Mouse (Mus musculus): ENCODE data around the gene Gm28168. TPM values are rescaled to one million over a fixed set of nuclear protein-coding genes. Genes with fewer than 3 reads are reported as not detected.

Gm28168 gene
- not detected in 2 replicates for polyA plus RNA-seq (2012; rRNA removed; ENCODE audit: low replicate concordance)

DNA sequence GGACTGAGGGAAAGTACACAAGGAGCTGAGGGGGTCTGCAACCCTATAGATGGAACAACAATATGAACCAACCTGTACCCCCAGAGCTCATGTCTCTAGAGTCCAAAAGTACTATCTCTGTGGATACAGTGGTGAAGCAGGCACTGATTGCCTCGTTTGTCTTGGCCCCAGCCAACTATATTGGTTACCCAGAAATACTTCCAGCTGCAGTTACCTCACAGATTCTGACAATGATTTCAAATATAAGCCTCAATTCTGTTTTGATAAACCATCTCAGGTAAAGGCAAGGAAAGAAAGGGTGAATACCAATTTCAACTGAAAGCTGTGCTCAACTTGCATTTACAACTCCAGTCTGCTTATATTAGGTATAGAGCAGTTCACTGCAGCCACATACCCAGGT, at the start of gene Gm28168:
TSS of gene Gm28168 (plus strand) at position 301 of the 400 bp plus-strand sequence.

DNA sequence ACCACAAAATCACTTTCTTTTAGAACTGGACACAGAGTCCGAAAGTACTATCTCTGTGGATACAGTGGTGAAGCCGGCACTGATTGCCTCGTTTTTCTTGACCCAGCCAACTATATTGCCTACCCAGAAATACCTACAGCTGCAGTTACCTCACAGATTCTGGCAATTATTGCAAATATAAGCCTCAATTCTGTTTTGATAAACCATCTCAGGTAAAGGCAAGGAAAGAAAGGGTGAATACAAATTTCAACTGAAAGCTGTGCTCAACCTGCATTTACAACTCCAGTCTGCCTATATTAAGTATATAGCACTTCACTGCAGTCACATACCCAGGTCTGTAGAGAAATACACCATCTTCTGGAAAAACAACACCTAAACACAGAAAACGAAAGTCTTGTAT, 37.8 kb downstream of the Gm28168 start, which contains the start of gene Gm7145:
TSS of gene Gm7145 (plus strand) at position 301 of the 400 bp plus-strand sequence.

Other genes with a start within 250 kb of the Gm28168 start
- not detected in 2 replicates for gene Gm28363, start 230.9 kb upstream of the Gm28168 start, polyA plus RNA-seq (2012; rRNA removed; ENCODE audit: low replicate concordance)
- gene B020011L13Rik, start 146.9 kb upstream of the Gm28168 start, polyA plus RNA-seq (2012; rRNA removed; ENCODE audit: low replicate concordance) = not detected in 2 replicates
- not detected in 2 replicates for gene Gm28360, start 97.9 kb upstream of the Gm28168 start, polyA plus RNA-seq (2012; rRNA removed; ENCODE audit: low replicate concordance)
- not detected in 2 replicates for gene Gm7145, start 37.9 kb downstream of the Gm28168 start, polyA plus RNA-seq (2012; rRNA removed; ENCODE audit: low replicate concordance)
- not detected in 2 replicates for gene Gm29106, start 248.5 kb downstream of the Gm28168 start, polyA plus RNA-seq (2012; rRNA removed; ENCODE audit: low replicate concordance)